Mouse (Mus musculus) regulatory T cell (primary cell): Measurements from ENCODE around the gene Nf2.

Experiments used
- in situ Hi-C: fragments of 300-600 bp; cut with MboI, MseI; formaldehyde crosslinking; loops from one replicate; pipeline ENCODE4 v1.15.1; 2025; ENCODE audit warnings: high pct_unique_total_duplicates

The Nf2 gene

GRCm38 (mm10) chr11:4849258-4849943, at the start of gene Nf2:
TSS of gene Nf2 (minus strand) at chr11:4849536.
- in situ Hi-C loops = no loop called here

DNA sequence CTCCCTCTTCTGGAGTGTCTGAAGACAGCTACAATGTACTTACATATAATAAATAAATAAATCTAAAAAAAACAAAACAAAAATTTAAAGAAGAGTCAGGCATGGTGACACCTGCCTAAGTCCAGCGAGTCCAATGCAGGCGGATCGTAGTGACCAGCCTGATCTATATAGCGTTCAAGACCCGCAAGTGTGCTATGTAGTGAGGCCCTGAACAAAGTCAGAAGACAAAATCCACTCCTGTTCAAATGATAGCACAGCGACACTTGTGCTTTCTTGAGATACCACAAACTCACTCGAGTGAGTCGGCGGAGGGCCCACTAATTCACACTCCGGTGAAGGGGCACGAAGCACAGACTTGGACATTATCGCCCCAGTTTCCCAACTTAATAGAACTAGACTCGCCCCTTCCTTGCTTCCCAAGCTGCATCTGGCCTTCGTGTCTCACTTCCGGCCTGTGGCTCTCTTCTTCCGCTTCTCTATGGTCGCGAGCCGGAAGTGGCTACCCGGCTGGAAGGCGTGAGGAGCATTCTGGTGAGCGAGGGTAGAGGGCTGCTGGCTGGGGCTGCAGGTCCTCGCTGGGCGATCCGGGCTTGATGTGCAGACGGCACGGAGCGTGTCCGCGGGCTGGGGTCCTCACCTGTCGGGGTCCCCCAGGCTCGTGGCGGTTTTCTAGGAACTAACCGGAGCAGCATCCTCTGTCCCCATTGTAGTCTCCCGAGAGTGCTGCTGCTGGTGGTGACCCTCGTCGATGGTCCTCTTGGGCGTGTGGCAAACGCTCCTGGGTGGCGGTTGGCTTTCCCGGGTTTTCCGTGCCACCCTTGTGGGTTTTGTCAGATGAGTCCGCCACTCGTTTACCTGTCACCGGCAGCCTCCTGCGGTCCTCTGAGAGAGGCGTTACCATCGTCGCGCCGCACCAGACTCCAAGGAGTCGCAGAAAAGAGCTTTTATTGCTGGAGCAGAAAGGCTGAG, 45.8 kb upstream of the Nf2 start, which contains the start of gene Thoc5:
Gene Thoc5, plus strand, starts transcription at position 473 of the 969 bp plus-strand sequence.
- in situ Hi-C loops = no loop called here

DNA sequence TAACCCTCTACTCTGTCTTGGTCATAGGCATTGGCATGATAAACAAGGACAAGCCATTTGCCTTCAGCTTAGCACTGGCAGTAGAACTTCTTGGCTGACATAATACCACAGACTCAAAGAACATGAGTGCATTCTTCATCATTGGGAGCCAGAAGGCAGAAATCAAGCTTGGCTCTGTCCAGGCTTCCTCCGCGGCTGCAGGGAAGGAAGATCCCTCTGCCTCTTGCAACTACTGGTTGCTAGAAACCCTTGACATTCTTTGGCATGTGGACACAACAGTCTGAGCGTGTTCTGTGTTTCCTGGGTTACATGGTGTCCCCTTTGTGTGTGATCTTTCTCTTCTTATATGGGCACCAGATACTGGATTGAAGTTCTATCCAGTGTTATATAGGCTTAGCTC, 37.7 kb upstream of the Nf2 start:
- in situ Hi-C loops = no loop called here

DNA sequence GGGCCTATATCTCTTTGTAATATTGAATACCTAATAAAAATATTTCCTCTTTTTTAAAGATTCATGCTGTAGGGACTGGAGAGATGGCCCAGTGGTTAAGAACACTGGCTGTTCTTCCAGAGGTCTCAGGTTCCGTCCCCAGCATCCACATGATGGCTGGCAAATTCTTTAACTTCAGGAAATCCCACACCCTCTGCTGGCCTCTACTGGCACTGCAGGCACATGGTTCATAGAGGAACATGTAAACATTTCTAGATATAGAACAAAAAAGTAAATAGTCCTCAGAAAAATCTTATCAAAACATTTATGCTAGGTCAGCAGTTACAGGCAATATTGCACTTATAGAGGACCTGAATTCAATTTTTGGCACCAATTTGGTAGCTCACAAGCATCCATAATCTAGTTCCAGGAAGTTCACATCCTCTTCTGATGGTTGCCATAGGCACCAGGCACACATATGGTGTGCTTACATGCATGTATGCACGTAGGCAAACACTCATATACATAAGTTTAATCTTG, 36.1 kb upstream of the Nf2 start:
- in situ Hi-C loops = no loop called here

DNA sequence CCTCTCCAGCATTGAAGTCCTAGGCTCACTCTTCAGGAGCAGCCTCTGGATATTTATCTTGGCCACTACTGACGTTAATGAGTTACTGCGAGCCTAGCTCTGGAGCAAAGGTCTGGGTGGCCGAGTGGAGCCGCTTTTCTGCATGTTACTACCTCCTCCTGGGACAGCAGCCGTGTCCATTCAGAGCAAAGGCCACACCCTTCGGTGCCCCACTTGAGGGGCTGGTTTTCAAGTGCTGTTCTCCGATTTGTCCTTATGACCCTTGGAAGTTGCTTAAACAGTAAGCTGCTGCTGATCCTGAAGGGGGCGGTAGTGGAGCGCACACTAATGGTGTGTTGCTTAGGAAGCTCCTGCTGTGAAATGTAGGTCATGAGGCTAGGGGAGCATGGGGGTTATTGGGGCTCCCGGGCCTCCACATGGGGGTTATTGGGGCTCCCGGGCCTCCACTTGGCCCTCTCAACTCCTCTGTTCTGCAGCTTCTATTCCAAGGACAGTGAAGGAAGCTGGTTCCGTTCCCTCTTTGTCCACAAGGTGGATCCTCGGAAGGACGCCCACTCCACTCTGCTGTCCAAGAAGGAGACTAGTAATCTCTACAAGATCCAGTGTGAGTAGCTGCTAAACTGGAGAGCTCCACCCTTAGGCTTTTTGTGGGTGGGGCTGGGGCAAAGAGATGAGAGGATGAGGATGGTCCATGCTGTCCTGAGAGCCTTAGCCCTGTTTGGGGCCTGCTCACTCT, 33.7 kb upstream of the Nf2 start:
- in situ Hi-C loops = no loop called here

GRCm38 (mm10) chr11:4881087-4881486, 31.8 kb upstream of the Nf2 start:
- in situ Hi-C loops = no loop called here

DNA sequence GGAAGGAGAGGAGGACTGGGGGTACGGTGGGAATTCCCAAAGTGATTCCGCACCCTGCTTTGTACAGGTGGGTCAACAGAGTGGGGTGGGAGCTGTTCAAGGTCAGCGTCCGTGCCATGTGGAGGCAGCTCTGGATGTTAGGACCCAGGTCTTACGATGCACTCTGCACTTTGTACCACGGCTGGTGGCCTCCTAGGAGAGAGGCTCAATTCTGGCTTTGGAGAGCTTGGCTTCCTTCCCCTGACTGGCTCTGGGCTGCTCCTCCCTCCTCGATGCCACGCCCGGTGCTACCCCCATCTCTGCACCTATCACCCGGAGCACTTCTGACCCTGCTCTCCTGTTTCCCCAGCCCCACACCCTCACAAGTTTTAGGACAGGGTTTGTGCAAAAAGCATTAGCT, 25.2 kb upstream of the Nf2 start:
- in situ Hi-C loops = no loop called here

- in situ Hi-C loops = no loop called here
Observed at GRCm38 (mm10) chr11:4873755-4874475, 24.6 kb upstream of the Nf2 start, which contains the start of gene Nipsnap1. TSS of gene Nipsnap1 (plus strand) at chr11:4873951.

GRCm38 (mm10) chr11:4865645-4866251, 16.4 kb upstream of the Nf2 start:
- in situ Hi-C loops = no loop called here

GRCm38 (mm10) chr11:4862730-4863129, 13.4 kb upstream of the Nf2 start:
- in situ Hi-C loops = no loop called here

- in situ Hi-C loops = no loop called here
Observed at GRCm38 (mm10) chr11:4861816-4862604, 12.7 kb upstream of the Nf2 start.

DNA sequence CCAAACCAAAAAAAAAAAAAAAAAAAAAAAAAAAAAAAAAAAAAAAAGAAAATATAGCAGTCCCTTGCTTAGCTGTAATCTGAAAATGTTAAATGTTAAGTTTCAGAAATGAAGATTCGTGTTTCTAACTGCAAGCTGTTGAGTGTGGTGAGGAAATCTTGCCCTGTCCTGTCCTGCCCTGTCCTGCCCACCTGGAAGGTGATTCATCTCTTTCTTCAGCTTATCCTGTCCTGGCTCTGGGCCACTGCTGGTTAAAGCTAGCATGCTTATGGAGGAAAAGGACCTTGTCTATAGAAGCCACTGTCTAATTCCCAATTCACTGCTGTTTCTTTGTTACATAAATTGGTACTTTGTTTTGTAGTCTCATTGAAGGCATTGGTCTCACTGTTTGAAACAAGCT, 11.7 kb upstream of the Nf2 start:
- in situ Hi-C loops = no loop called here

- in situ Hi-C loops = no loop called here
Observed at GRCm38 (mm10) chr11:4858416-4858815, 9.1 kb upstream of the Nf2 start.

DNA sequence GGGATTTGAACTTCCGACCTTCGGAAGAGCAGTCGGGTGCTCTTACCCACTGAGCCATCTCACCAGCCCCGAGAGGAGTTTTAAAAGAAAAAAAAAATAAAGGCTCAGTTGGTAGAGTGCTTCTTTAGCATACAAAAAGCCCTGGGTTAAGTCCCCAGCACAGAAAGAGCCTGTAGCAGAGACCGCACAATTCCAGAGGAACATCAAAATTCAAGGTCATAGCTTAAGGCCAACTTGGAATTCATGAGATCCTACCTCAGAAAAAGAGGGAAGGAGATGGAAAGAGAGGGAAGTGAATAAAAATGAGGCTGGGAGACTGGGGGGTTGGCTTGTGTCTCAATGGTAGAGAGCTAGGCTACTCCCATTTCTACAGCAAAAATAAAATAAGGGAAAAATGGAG, 4.8 kb upstream of the Nf2 start:
- in situ Hi-C loops = no loop called here

- in situ Hi-C loops = no loop called here
Observed at GRCm38 (mm10) chr11:4853021-4853420, 3.7 kb upstream of the Nf2 start.

DNA sequence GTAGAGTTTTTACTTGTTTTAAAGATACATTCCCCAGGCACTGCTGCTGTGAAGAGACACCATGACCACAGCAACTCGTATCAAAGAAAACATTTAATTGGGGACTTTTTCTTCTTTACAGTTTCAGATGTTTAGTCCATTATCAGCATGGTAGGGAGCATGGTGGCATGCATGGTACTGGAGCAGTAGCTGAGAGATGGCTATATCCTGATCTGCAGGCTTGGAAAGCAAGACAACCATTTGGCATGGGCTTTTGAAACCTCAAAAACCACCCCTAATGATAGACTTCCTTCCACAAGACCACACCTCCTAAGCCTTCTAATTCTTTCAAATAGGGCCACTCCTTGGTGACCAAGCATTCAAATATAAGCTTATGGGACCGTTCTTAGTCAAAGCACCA, 1.1 kb upstream of the Nf2 start:
- in situ Hi-C loops = no loop called here

DNA sequence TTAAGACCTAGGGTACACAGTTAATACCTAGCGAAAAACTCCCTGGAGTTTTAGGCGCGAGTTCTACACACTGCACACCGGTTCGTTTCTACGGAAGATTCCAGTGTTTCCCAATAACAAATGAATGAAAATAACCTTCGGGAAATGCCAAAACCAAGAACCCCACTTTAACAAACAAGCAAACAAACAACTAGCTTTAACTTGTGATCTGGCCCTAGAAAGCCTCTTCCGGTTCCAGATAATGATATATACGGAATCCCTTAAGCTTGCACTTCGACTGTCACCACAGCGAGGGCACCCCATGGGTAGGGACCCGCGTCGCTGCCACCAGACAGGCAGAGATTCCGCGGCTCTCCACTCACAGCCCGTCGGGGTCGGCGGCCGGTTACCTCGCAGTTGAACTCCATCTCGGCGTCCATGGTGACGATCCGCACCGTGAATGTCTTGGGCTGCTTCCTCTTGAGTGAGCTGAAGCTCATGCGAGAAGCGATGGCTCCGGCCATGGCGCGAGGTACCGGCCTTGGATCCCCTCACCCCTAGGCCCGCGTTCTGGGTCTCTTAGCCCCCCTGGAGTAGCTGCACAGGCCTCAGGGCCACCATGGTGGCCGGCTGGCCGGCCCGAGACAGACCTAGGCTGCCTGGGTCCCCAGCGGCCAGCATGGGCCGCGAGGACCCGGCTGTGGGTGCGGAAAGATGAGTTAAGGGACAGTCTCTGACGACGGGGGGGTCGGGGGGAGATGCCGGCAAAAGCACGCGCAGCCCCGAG, 670 bp downstream of the Nf2 start:
- in situ Hi-C loops = no loop called here

DNA sequence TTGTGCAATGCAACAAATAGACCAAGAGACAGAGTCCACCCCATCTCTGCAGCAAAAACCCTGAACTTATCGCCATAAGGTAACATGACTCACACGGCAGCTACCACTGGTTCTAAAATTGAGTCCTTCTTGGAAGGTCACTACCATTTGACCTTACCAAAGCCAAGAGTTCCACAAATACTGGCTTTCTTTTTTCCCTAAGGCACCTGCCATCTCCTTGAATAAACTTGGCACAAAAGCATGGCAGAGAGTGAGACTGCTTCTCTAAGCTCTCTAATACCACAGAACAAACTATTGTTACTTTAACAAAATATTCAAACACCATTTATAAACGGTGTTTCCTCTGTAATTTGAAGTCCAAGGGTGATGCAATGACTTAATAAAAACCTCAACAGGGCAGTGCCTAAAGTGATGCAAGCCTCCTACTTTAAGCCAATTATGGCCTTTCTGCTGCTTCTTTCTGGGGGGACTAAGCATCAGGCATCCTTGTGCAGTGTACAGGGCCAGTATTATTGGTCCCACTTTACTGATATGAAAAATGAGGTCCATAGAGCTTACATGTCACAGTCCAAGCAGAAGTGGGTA, 8.3 kb downstream of the Nf2 start:
- in situ Hi-C loops = loop anchor here (5.0 kb wide), 1 partner anchor 36 kb away; no protein-coding TSS in a partner anchor

GRCm38 (mm10) chr11:4838235-4838634, 11.1 kb downstream of the Nf2 start:
- in situ Hi-C loops = no loop called here
